Mouse (Mus musculus) midbrain, postnatal 0 days (tissue): ENCODE data around the gene Idua. TPM values are rescaled to one million over a fixed set of nuclear protein-coding genes. Genes with fewer than 3 reads are reported as not detected.
A peak's percentile ranks its signal among the peaks of the same experiment; 100 is the strongest.

Source experiments
- ATAC-seq: fragments of 200-750 bp; cut with Nextera tagmentation; 2 replicates; pipeline ENCODE4 v1.8.0; 2017; ENCODE audit warnings: moderate number of reproducible peaks, mild to moderate bottlenecking, moderate TSS enrichment, moderate library complexity; ENCODE audit not compliant: low FRiP score
- DNase-seq: peaks from one replicate; pipeline ENCODE4 v3.0.0-alpha.2; 2015; ENCODE audit warnings: low spot score
- H3K27ac ChIP-seq: fragments of 300-500 bp; sonication (generic); 2 replicates; pipeline ENCODE4 v1.5.1; 2014; ENCODE audit warnings: low read depth, mild to moderate bottlenecking, low read length, mixed read lengths
- H3K27me3 ChIP-seq: fragments of 300-500 bp; sonication (generic); 2 replicates; pipeline ENCODE4 v1.6.1; 2014; ENCODE audit warnings: low read length, control low read depth, mixed read lengths; ENCODE audit not compliant: insufficient read depth
- H3K36me3 ChIP-seq: fragments of 300-500 bp; sonication (generic); 2 replicates; pipeline ENCODE4 v1.6.1; 2014; ENCODE audit warnings: low read length, control low read depth, mixed read lengths; ENCODE audit not compliant: insufficient read depth
- H3K4me1 ChIP-seq: fragments of 300-500 bp; sonication (generic); 2 replicates; pipeline ENCODE4 v1.6.1; 2014; ENCODE audit warnings: mild to moderate bottlenecking, control low read depth, antibody characterized with exemption, low read length, mixed read lengths; ENCODE audit not compliant: insufficient read depth
- H3K4me2 ChIP-seq: fragments of 300-500 bp; sonication (generic); 2 replicates; pipeline ENCODE4 v1.6.1; 2014; ENCODE audit warnings: low read depth, mild to moderate bottlenecking, low read length, mixed read lengths; ENCODE audit not compliant: poor library complexity, severe bottlenecking
- H3K4me3 ChIP-seq: fragments of 300-500 bp; sonication (generic); 2 replicates; pipeline ENCODE4 v1.5.1; 2014; ENCODE audit warnings: low read depth, mild to moderate bottlenecking, low read length, moderate library complexity
- H3K9ac ChIP-seq: fragments of 300-500 bp; sonication (generic); replicated peaks from 2 replicates; pipeline ENCODE4 v1.6.1; 2014; ENCODE audit warnings: mild to moderate bottlenecking, low read length, moderate library complexity, mixed read lengths; ENCODE audit not compliant: poor library complexity, severe bottlenecking
- H3K9me3 ChIP-seq: fragments of 300-500 bp; sonication (generic); 2 replicates; pipeline ENCODE4 v1.6.1; 2016; ENCODE audit warnings: low read length, control low read depth
- CTCF ChIP-seq: IDR thresholded peaks from 2 replicates; pipeline ENCODE4 v1.5.1; 2016; ENCODE audit warnings: antibody characterized with exemption, mild to moderate bottlenecking
- WGBS: fragments of 180-500 bp; shearing (Covaris S2); extraction: QIAGEN DNeasy Blood & Tissue Kit; methylation state at CpG from one replicate; pipeline ENCODE4 v1.1.7; 2014; 5-methylcytosine and 5-hydroxymethylcytosine counted together
- polyA plus RNA-seq: library from polyadenylated mRNA; unstranded; fragments of >200 nt; fragmentation: Nextera tagmentation; extraction: Ambion mirVana; gene quantifications from 2 replicates; pipeline ENCODE4 v1.2.1, GENCODE M21; 2015
- total RNA-seq: library from RNA; depleted of rRNA; stranded (reverse); fragments of >200 nt; gene quantifications from 2 replicates; pipeline ENCODE4 v1.2.3, GENCODE M21; 2014

Idua gene
- total and polyA plus RNA-seq, 2 experiments from 2014 or later = 8.8 to 10.9 TPM

DNA sequence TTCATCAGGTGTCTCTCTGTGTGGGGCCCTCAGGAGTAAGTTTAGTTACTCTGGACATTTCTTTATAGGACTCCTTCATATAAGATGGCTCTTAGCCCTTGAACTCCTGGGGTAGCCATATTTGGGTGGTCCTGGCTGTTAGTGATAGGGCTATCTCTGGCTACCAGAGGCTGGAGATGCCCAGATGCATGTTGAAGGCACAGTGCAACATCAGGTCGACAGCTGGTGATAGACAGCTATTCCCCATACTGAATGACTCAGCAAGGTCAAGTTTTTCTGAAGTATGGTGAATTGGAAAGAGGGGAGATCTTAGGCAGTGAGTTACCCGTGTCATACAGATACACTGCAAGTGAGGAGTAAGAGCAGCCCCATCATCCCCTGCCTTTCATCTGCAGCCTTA, 47.6 kb downstream of the Idua start:
- H3K9me3 ChIP-seq = no peaks in the 10 kb centered on the region
- H3K4me2 ChIP-seq = no peak overlapping the region
- H3K27ac ChIP-seq = no peak overlapping the region
- DNase-seq (no peak), ATAC-seq (no peak)
- H3K4me3 ChIP-seq = no peak overlapping the region
- peaks cover 6% of the 10 kb centered on the region; the same call in 1 of the 2 replicates for H3K36me3 ChIP-seq
- no peak overlapping the region for H3K9ac ChIP-seq
- no peaks in the 10 kb centered on the region for H3K27me3 ChIP-seq
- no peak for TF ChIP-seq CTCF
- H3K4me1 ChIP-seq = no peaks in the 10 kb centered on the region
- 93% methylated on average over 2 of the region's 2 CpGs for WGBS

DNA sequence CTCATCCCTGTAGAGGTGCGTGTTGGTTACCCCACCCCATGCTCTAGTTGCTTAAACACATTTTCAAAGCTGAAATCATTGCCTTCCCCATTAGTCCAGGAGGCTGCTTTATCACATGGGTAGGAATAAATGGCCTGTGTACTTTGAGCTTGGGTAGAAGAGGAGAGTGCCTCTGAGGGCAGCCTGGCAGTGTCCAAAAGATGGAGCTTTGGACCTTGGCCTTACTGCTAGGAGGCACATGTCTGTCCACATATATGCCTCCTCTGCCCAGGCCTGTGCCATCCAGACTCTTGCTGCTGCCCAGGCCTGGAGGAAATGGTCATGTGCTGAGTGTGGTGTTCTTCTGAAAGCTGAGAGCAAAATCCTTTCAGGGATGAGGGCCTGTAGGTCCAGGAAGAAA, 48.3 kb downstream of the Idua start:
- Histone ChIP-seq H3K4me2 (no peak overlapping the region), H3K9me3 (no peaks in the 10 kb centered on the region), H3K9ac (no peak overlapping the region), H3K27me3 (no peaks in the 10 kb centered on the region), H3K4me1 (no peaks in the 10 kb centered on the region), H3K27ac (no peak overlapping the region), H3K4me3 (no peak overlapping the region), H3K36me3 (peaks cover 6% of the 10 kb centered on the region; the same call in 1 of the 2 replicates)
- WGBS = 100% methylated on average over 1 of the region's 1 CpGs
- DNase-seq (no peak), ATAC-seq (no peak)
- TF ChIP-seq CTCF = no peak

DNA sequence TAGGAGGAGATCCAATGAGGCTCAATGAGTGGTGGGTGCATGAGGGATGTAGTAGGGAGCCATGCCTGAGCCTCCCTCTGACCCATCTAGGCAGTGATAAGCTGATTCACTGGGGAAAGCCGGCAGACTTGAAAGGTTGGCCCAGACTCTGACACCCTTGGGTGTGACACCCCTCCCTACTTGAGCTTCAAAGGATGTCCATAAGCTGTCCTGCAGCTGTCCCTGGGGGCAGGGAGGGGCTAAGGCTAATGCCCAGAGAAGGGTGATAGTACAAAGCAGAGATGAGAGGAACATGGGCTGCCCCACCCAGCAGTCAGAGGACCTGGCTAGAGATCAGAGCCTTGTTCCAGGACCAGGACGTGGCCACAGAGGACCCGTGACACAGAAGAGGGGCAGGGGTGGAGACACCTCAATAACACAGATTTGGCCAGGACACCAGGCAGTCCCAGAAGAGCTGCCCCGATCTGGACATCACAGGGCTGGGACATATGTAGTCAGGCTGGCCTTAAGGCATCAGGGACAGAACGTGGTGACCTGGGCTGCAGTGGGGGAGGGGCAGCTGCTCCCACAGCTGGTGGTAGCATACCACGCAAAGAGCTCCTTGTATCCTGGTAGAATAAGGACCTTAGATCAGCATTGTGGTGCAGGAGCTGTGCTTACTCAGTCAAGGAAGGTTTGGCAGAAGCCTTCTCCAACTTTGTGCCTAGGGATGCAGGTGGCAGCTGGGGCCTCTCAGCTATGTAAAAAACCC, 49.0 kb downstream of the Idua start:
- ATAC-seq (no peak), DNase-seq (no peak)
- H3K4me3 ChIP-seq = no peak overlapping the region
- WGBS = 64% methylated on average over 6 of the region's 6 CpGs
- no peak for TF ChIP-seq CTCF
- peaks cover 6% of the 10 kb centered on the region; the same call in 1 of the 2 replicates for H3K36me3 ChIP-seq
- H3K27ac ChIP-seq = no peak overlapping the region
- no peaks in the 10 kb centered on the region for H3K9me3 ChIP-seq
- H3K4me1 ChIP-seq = no peaks in the 10 kb centered on the region
- no peaks in the 10 kb centered on the region for H3K27me3 ChIP-seq
- no peak overlapping the region for H3K9ac ChIP-seq
- H3K4me2 ChIP-seq = no peak overlapping the region

DNA sequence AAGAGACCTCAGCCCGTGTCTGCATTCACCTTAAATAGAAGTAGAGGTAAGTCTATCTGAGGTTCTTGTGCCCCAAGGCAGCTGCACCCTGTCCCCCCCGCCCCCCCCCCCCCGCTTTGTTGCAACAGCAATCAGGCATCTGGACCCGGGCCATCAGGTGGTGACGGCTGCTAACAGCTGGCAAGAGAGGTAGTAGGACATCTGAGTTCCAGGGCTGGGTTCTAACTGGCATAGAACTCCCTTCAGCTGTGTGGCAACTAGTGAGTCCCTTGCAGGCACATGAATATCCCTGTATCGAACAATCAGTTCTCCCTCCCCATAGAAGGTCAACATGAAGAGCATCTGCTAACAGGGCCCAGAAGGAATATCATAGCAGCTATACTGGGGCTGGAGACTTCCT, 51.8 kb downstream of the Idua start:
- WGBS = 86% methylated on average over 6 of the region's 6 CpGs
- Histone ChIP-seq H3K4me3 (no peak overlapping the region), H3K9ac (no peak overlapping the region), H3K36me3 (no peaks in the 10 kb centered on the region), H3K27ac (no peak overlapping the region), H3K27me3 (no peaks in the 10 kb centered on the region), H3K4me2 (no peak overlapping the region), H3K9me3 (no peaks in the 10 kb centered on the region), H3K4me1 (no peaks in the 10 kb centered on the region)
- no peak for TF ChIP-seq CTCF
- ATAC-seq = no peak
- no peak for DNase-seq

DNA sequence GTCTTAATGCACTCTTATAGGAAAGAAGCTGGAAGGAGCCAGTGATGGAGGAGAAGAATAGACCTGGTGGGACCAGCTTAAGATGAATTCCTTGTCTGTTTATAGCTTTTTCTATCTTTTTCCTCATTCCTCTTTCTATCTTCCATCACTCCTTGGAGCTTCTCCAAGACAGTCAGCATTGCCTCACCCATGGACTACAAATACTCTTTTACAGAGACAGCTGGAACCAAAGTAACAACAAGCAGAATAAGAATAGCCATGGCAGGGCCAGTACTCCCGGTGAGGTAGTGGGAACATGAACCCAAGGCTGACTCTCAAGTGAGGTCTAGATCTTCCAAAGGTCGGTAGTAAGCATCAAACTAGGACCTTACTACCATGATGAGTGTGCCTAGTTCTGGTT, 53.0 kb downstream of the Idua start:
- Histone ChIP-seq H3K9me3 (no peaks in the 10 kb centered on the region), H3K27me3 (no peaks in the 10 kb centered on the region), H3K36me3 (no peaks in the 10 kb centered on the region), H3K9ac (no peak overlapping the region), H3K4me2 (no peak overlapping the region), H3K27ac (no peak overlapping the region), H3K4me1 (no peaks in the 10 kb centered on the region), H3K4me3 (no peak overlapping the region)
- 91% methylated on average over 2 of the region's 2 CpGs for WGBS
- DNase-seq (no peak), ATAC-seq (no peak)
- TF ChIP-seq CTCF = no peak

DNA sequence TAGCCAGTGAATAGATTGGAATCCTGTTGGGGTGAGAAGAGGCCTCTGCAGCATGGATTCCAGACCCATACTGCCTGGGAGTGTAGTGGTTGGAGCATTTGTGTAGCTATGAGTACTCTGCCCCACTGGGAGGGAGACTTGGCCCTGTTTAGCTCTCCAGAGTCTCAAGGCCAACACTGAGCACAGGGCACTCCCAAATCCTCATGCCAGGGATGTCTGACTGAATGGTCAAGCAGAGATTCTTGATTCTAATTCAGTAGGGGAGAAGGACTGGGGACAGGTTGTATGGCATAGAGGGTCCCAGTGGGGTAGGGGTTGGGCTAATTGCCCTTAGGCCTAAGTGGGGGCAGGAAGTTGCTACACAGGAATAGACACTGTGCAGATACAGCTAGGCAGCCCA, 53.6 kb downstream of the Idua start:
- no peaks in the 10 kb centered on the region for H3K9me3 ChIP-seq
- H3K4me1 ChIP-seq = no peaks in the 10 kb centered on the region
- DNase-seq (no peak), ATAC-seq (peak; percentile 9; the same call in 1 of the 2 replicates)
- H3K27me3 ChIP-seq = no peaks in the 10 kb centered on the region
- no peak overlapping the region for H3K27ac ChIP-seq
- no peak for TF ChIP-seq CTCF
- no peaks in the 10 kb centered on the region for H3K36me3 ChIP-seq
- H3K4me3 ChIP-seq = no peak overlapping the region
- H3K9ac ChIP-seq = no peak overlapping the region
- H3K4me2 ChIP-seq = no peak overlapping the region
